In the genomic region with DNA sequence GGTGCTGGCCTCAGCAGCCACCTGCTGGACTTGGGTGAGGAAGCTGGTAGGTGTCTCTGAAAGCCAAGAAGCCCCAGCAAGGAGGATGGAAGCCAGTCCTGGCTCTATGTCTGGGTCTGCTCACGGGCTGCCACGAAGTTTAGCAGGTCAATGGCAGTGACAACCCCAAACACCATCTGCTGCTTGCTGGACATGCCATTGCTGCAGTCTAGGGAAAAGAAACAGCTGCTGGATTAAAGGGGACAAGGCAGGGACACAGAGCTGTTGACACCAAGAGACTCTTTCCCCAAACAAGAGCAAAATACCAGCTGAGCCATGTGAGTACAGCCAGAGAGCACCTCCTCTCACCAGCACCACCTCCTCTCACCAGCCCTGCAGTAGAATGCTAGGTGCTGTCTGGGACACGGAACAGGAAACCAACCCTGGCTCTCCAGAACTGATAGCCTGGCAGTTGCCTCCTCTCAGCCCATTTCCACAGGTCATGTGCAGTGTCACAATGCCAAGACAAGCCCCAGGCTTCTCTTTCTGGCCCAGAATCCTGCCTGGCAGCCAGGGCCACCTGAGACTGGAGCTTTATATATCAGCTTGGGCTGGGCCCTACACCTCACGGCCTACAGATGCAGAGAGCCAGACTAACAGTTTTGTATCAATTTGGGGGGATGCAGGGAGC, we compare ENCODE assay signal across 13 mouse cellular contexts. TPM values are rescaled to one million over a fixed set of nuclear protein-coding genes. Genes with fewer than 3 reads are reported as not detected.
DNase-seq lines count a peak whose midpoint lies in the region; ATAC-seq and TF ChIP-seq lines count a peak whose summit lies in the region.
"Had no signal": no experiment of that assay in that cellular context is flagged by ENCODE, and none has a peak within 500 bp of the region (broad histone marks: within the 10 kb centered on the region; RNA-seq: fewer than 3 reads in every experiment).

No protein-coding gene starts in this region.

- no peak for ATAC-seq in cerebellum, adult (ENCODE audit: insufficient number of reproducible peaks, low FRiP score, low TSS enrichment)
- no peak for ATAC-seq in limb, embryonic 12.5 days (ENCODE audit: insufficient number of reproducible peaks, insufficient read depth, low FRiP score, low TSS enrichment, low read depth)
- ATAC-seq in stomach, postnatal 0 days (ENCODE audit: low FRiP score, low TSS enrichment), result no peak
- ATAC-seq: forebrain, embryonic 15.5 days; hindbrain, embryonic 16.5 days had no signal

- no peak overlapping the region for H3K4me2 ChIP-seq in limb, embryonic 12.5 days
- no peak overlapping the region for H3K4me2 ChIP-seq in stomach, postnatal 0 days (replicated peaks; ENCODE audit: low read depth)
- H3K4me2 ChIP-seq: forebrain, embryonic 15.5 days; limb, embryonic 13.5 days; neural tube, embryonic 15.5 days had no signal

- DNase-seq in cerebellum, adult 9-11 months, result peak; percentile 25
- DNase-seq in testis, postnatal 10 days (ENCODE audit: low spot score), result no peak
- no peak for DNase-seq in layer of hippocampus, postnatal 10 days (ENCODE audit: low spot score in 2 of 2)
- no peak for DNase-seq in stomach, postnatal 0 days (ENCODE audit: low spot score)
- no peak for DNase-seq in kidney, adult 2 months
- DNase-seq: gastrocnemius, postnatal 36 days had no signal

- TF ChIP-seq EP300 in stomach, postnatal 0 days (optimal IDR thresholded peaks at IDR 0.05), result no peak

- 78% methylated on average over 4 of the region's 4 CpGs for WGBS in limb, embryonic 12.5 days
- WGBS in stomach, postnatal 0 days, result 60% methylated on average over 4 of the region's 4 CpGs
- WGBS in kidney, adult 2 months, result 58% methylated on average over 4 of the region's 4 CpGs

- H3K27me3 ChIP-seq in testis, adult 2 months (ENCODE audit: control insufficient read depth, insufficient read depth, low read length), result no peaks in the 10 kb centered on the region
- H3K27me3 ChIP-seq in limb, embryonic 12.5 days, result no peaks in the 10 kb centered on the region
- H3K27me3 ChIP-seq in stomach, postnatal 0 days (ENCODE audit: control insufficient read depth, insufficient read depth, low read length), result no peaks in the 10 kb centered on the region
- no peaks in the 10 kb centered on the region for H3K27me3 ChIP-seq in kidney, adult 2 months (replicated peaks; ENCODE audit: control insufficient read depth, insufficient read depth, low read length)
- H3K27me3 ChIP-seq: forebrain, embryonic 15.5 days; limb, embryonic 13.5 days; neural tube, embryonic 15.5 days had no signal

- TF ChIP-seq CTCF in testis, adult 2 months (IDR thresholded peaks at IDR 0.05; ENCODE audit: control insufficient read depth, insufficient read depth, insufficient replicate concordance, low read depth, low read length), result no peak
- TF ChIP-seq CTCF in stomach, postnatal 0 days (IDR thresholded peaks at IDR 0.05; ENCODE audit: low read depth), result no peak
- TF ChIP-seq CTCF in kidney, adult 2 months (conservative IDR thresholded peaks at IDR 0.05; ENCODE audit: insufficient read depth, insufficient read length, low read depth, low read length), result no peak

- peak overlapping the region; percentile 69 for H3K4me3 ChIP-seq in testis, adult 2 months (ENCODE audit: control insufficient read depth, low read depth, low read length)
- H3K4me3 ChIP-seq in limb, embryonic 12.5 days (replicated peaks), result no peak overlapping the region
- no peak overlapping the region for H3K4me3 ChIP-seq in stomach, postnatal 0 days (ENCODE audit: low read depth, low read length)
- no peak overlapping the region for H3K4me3 ChIP-seq in kidney, adult 2 months (ENCODE audit: insufficient read depth, low read depth, low read length)
- H3K4me3 ChIP-seq: forebrain, embryonic 15.5 days; limb, embryonic 13.5 days; neural tube, embryonic 15.5 days had no signal

- TF ChIP-seq POLR2A in testis, adult 2 months (IDR thresholded peaks at IDR 0.05; ENCODE audit: control insufficient read depth, low read depth, low read length), result no peak; the same call in 1 of the 2 replicates
- TF ChIP-seq POLR2A in kidney, adult 2 months (IDR thresholded peaks at IDR 0.05; ENCODE audit: low read depth, low read length), result no peak

- H3K27ac ChIP-seq in testis, adult 2 months (ENCODE audit: control insufficient read depth, insufficient read depth, low read depth, low read length), result no peak overlapping the region
- H3K27ac ChIP-seq in limb, embryonic 12.5 days, result 0 out of 2 replicates have a peak overlapping the region, but pooled peaks have one; percentile 29
- H3K27ac ChIP-seq in stomach, postnatal 0 days (replicated peaks), result no peak overlapping the region
- H3K27ac ChIP-seq in kidney, adult 2 months (ENCODE audit: insufficient read depth, low read depth, low read length), result no peak overlapping the region
- H3K27ac ChIP-seq: forebrain, embryonic 15.5 days; limb, embryonic 13.5 days; neural tube, embryonic 15.5 days had no signal

- H3K9me3 ChIP-seq in limb, embryonic 12.5 days, result no peaks in the 10 kb centered on the region
- H3K9me3 ChIP-seq in stomach, postnatal 0 days (ENCODE audit: control insufficient read depth, low read length), result no peaks in the 10 kb centered on the region
- H3K9me3 ChIP-seq: forebrain, embryonic 15.5 days; limb, embryonic 13.5 days; neural tube, embryonic 15.5 days had no signal

- H3K36me3 ChIP-seq in testis, adult 2 months (ENCODE audit: control insufficient read depth, insufficient read depth, low read length), result no peaks in the 10 kb centered on the region
- H3K36me3 ChIP-seq in limb, embryonic 12.5 days, result no peaks in the 10 kb centered on the region
- H3K36me3 ChIP-seq in stomach, postnatal 0 days (ENCODE audit: control insufficient read depth, insufficient read depth, low read length), result no peaks in the 10 kb centered on the region
- H3K36me3 ChIP-seq in kidney, adult 2 months (ENCODE audit: control insufficient read depth, insufficient read depth, low read length), result no peaks in the 10 kb centered on the region
- H3K36me3 ChIP-seq: forebrain, embryonic 15.5 days had no signal

- H3K4me1 ChIP-seq in testis, adult 2 months (ENCODE audit: control insufficient read depth, insufficient read depth, low read length), result peaks cover 7% of the 10 kb centered on the region; the same call in 1 of the 2 replicates
- H3K4me1 ChIP-seq in limb, embryonic 12.5 days (replicated peaks), result no peaks in the 10 kb centered on the region
- no peaks in the 10 kb centered on the region for H3K4me1 ChIP-seq in stomach, postnatal 0 days (replicated peaks; ENCODE audit: control insufficient read depth, insufficient read depth)
- H3K4me1 ChIP-seq in kidney, adult 2 months (ENCODE audit: control insufficient read depth, insufficient read depth, low read length), result 0 out of 2 replicates have a peak, but pooled peaks cover 1% of the 10 kb centered on the region
- H3K4me1 ChIP-seq: forebrain, embryonic 15.5 days; limb, embryonic 13.5 days; neural tube, embryonic 15.5 days had no signal

- no peak overlapping the region for H3K9ac ChIP-seq in limb, embryonic 12.5 days (replicated peaks)
- H3K9ac ChIP-seq in stomach, postnatal 0 days (ENCODE audit: low read length), result no peak overlapping the region
- H3K9ac ChIP-seq: forebrain, embryonic 15.5 days; limb, embryonic 13.5 days; neural tube, embryonic 15.5 days had no signal

RNA-seq across cellular contexts. Expression of a gene that starts 23.8 kb away (rescaled TPM):
- 0.58 and 8.2 TPM in 2 replicates for polyA plus RNA-seq in testis, adult 2 months (2012; rRNA removed)
- 2.8 and 2.9 TPM in 2 replicates for polyA plus RNA-seq in limb, embryonic 12.5 days (2016; fragmentation: Nextera tagmentation; extraction: Ambion mirVana)
- total RNA-seq in layer of hippocampus, postnatal 10 days (2021), result 10 to 100 TPM; 66.4 to 78.1 TPM
- 0.83 and 1.2 TPM in 2 replicates for polyA plus RNA-seq in stomach, postnatal 0 days (2015; fragmentation: Nextera tagmentation; extraction: Ambion mirVana)
- 140 and 154 TPM in 2 replicates for polyA plus RNA-seq in kidney, adult 2 months (2012; rRNA removed)

RNA-seq across cellular contexts. Expression of a gene that starts 45.5 kb away (rescaled TPM):
- polyA plus RNA-seq in testis, adult 2 months (2012; rRNA removed), result 33.2 and 39.6 TPM in 2 replicates
- 411 and 432 TPM in 2 replicates for polyA plus RNA-seq in limb, embryonic 12.5 days (2016; fragmentation: Nextera tagmentation; extraction: Ambion mirVana)
- total RNA-seq in layer of hippocampus, postnatal 10 days (2021), result 100 to 1,000 TPM; 143 to 153 TPM
- 155 and 161 TPM in 2 replicates for polyA plus RNA-seq in stomach, postnatal 0 days (2015; fragmentation: Nextera tagmentation; extraction: Ambion mirVana)
- polyA plus RNA-seq in kidney, adult 2 months (2012; rRNA removed), result 45.0 and 61.3 TPM in 2 replicates

RNA-seq across cellular contexts. Expression of a gene that starts 48.7 kb away (rescaled TPM):
- 53.9 and 55.7 TPM in 2 replicates for polyA plus RNA-seq in testis, adult 2 months (2012; rRNA removed)
- polyA plus RNA-seq in limb, embryonic 12.5 days (2016; fragmentation: Nextera tagmentation; extraction: Ambion mirVana), result 35.4 and 39.3 TPM in 2 replicates
- 10 to 100 TPM; 16.4 to 17.5 TPM for total RNA-seq in layer of hippocampus, postnatal 10 days (2021)
- polyA plus RNA-seq in stomach, postnatal 0 days (2015; fragmentation: Nextera tagmentation; extraction: Ambion mirVana), result 9.5 and 9.8 TPM in 2 replicates
- 19.2 and 19.9 TPM in 2 replicates for polyA plus RNA-seq in kidney, adult 2 months (2012; rRNA removed)

Comparison
In these comparisons a context has a peak if more than half of its experiments do, and no peak if none do; other contexts are left out.
1. RNA of a gene that starts 23.8 kb away (polyA plus RNA-seq): 140 to 154 TPM in kidney, adult 2 months; 2.8 to 2.9 TPM in limb, embryonic 12.5 days, 0.83 to 1.2 TPM in stomach, postnatal 0 days and 0.58 to 8.2 TPM in testis, adult 2 months; every median in the first group is over 10 times any median in the second.